ENCODE assay signal across 10 mouse cellular contexts in genomic region chr5:105322543-105322942, GRCm38 (mm10). TPM values are rescaled to one million over a fixed set of nuclear protein-coding genes. Genes with fewer than 3 reads are reported as not detected.
DNase-seq lines count a peak whose midpoint lies in the region; ATAC-seq and TF ChIP-seq lines count a peak whose summit lies in the region.
"Had no signal": no experiment of that assay in that cellular context is flagged by ENCODE, and none has a peak within 500 bp of the region (broad histone marks: within the 10 kb centered on the region; RNA-seq: fewer than 3 reads in every experiment).

No protein-coding gene starts in this region.

- H3K36me3 ChIP-seq in heart, postnatal 0 days (replicated peaks; ENCODE audit: control insufficient read depth, insufficient read depth, low read length): no peaks in the 10 kb centered on the region
- no peaks in the 10 kb centered on the region for H3K36me3 ChIP-seq in liver, postnatal 0 days (replicated peaks; ENCODE audit: insufficient read depth, low read length)
- H3K36me3 ChIP-seq: hindbrain, embryonic 10.5 days; midbrain, embryonic 12.5 days had no signal

- no peak overlapping the region for H3K27ac ChIP-seq in heart, postnatal 0 days (ENCODE audit: low read depth)
- no peak overlapping the region for H3K27ac ChIP-seq in liver, postnatal 0 days (ENCODE audit: low read depth)
- H3K27ac ChIP-seq: hindbrain, embryonic 10.5 days; midbrain, embryonic 12.5 days had no signal

- no peak for ATAC-seq in heart, postnatal 0 days (ENCODE audit: insufficient read depth, low read depth)
- no peak for ATAC-seq in liver, postnatal 0 days
- no peak for ATAC-seq in erythroblast, adult 5-6 weeks (replicated peaks; ENCODE audit: low FRiP score, poor library complexity, severe bottlenecking)

- DNase-seq in heart, postnatal 0 days (ENCODE audit: low spot score): peak; percentile 11
- DNase-seq in heart, adult 8-10 months (ENCODE audit: low spot score): no peak
- DNase-seq in liver, postnatal 0 days: no peak
- no peak for DNase-seq in liver
- peak; percentile 14 for DNase-seq in Muller cell, postnatal 12 days (ENCODE audit: inconsistent ontology term)
- DNase-seq in lung, postnatal 36 days: peak; percentile 66

- 60% methylated on average over 2 of the region's 2 CpGs for WGBS in heart, postnatal 0 days
- 56% methylated on average over 2 of the region's 2 CpGs for WGBS in liver, postnatal 0 days (ENCODE audit: insufficient replicate concordance)

- TF ChIP-seq EP300 in heart, postnatal 0 days (IDR thresholded peaks at IDR 0.05; ENCODE audit: low read depth): no peak
- TF ChIP-seq EP300 in liver, postnatal 0 days (IDR thresholded peaks at IDR 0.05; ENCODE audit: low read depth): no peak

- no peak overlapping the region for H3K4me3 ChIP-seq in heart, postnatal 0 days (ENCODE audit: low read depth, low read length)
- H3K4me3 ChIP-seq in liver, postnatal 0 days (ENCODE audit: low read depth, low read length): no peak overlapping the region
- H3K4me3 ChIP-seq: hindbrain, embryonic 10.5 days; midbrain, embryonic 12.5 days had no signal

- no peak overlapping the region for H3K4me2 ChIP-seq in heart, postnatal 0 days (ENCODE audit: low read depth, low read length)
- H3K4me2 ChIP-seq in liver, postnatal 0 days (ENCODE audit: low read depth, low read length): no peak overlapping the region
- H3K4me2 ChIP-seq: midbrain, embryonic 12.5 days had no signal

- peak; percentile 54 for TF ChIP-seq CTCF in heart, postnatal 0 days (IDR thresholded peaks at IDR 0.05; ENCODE audit: low read depth)
- peak; percentile 48 for TF ChIP-seq CTCF in liver, postnatal 0 days (IDR thresholded peaks at IDR 0.05; ENCODE audit: low read depth)

- H3K4me1 ChIP-seq in heart, postnatal 0 days (ENCODE audit: control insufficient read depth, insufficient read depth): no peaks in the 10 kb centered on the region
- no peaks in the 10 kb centered on the region for H3K4me1 ChIP-seq in liver, postnatal 0 days (ENCODE audit: insufficient read depth)
- H3K4me1 ChIP-seq: hindbrain, embryonic 10.5 days; midbrain, embryonic 12.5 days had no signal

- no peaks in the 10 kb centered on the region for H3K9me3 ChIP-seq in heart, postnatal 0 days (replicated peaks; ENCODE audit: control insufficient read depth, low read length)
- H3K9me3 ChIP-seq in liver, postnatal 0 days (ENCODE audit: low read length): no peaks in the 10 kb centered on the region
- H3K9me3 ChIP-seq: hindbrain, embryonic 10.5 days; midbrain, embryonic 12.5 days had no signal

- H3K27me3 ChIP-seq in heart, postnatal 0 days (ENCODE audit: control insufficient read depth, insufficient read depth, low read length): no peaks in the 10 kb centered on the region
- no peaks in the 10 kb centered on the region for H3K27me3 ChIP-seq in liver, postnatal 0 days (ENCODE audit: insufficient read depth, low read length)
- H3K27me3 ChIP-seq: midbrain, embryonic 12.5 days had no signal

- no peak overlapping the region for H3K9ac ChIP-seq in heart, postnatal 0 days (replicated peaks; ENCODE audit: low read depth, low read length)
- no peak overlapping the region for H3K9ac ChIP-seq in liver, postnatal 0 days (replicated peaks)
- H3K9ac ChIP-seq: midbrain, embryonic 12.5 days had no signal

RNA-seq across cellular contexts. Expression of gene Gbp6, which starts 29.0 kb away (rescaled TPM):
- 7.2 and 11.6 TPM in 2 replicates for total RNA-seq in heart, postnatal 0 days (2014; rRNA removed; ENCODE audit: low replicate concordance)
- polyA plus RNA-seq in heart, postnatal 0 days (2015; fragmentation: Nextera tagmentation; extraction: Ambion mirVana): 1.9 and 2.2 TPM in 2 replicates
- 10 to 100 TPM in 3 of 4 experiments, 1 to 10 TPM in 1; 8.9 to 41.6 (median 17.9) TPM for total RNA-seq in heart, adult 8-10 months (2022)
- 10.7 and 10.8 TPM in 2 replicates for polyA plus RNA-seq in liver, postnatal 0 days (2015; fragmentation: Nextera tagmentation; extraction: Ambion mirVana)
- total RNA-seq in erythroblast, adult 5-6 weeks (2015; ENCODE audit: low replicate concordance): 0.21 TPM in 1 of 2 replicates, not detected in the other
- total RNA-seq in erythroblast, adult 5-6 weeks (2017; ENCODE audit: low replicate concordance): 1.3 TPM in 2 replicates

RNA-seq across cellular contexts. Expression of gene Gm43302, which starts 29.0 kb away (rescaled TPM):
- total RNA-seq in heart, postnatal 0 days (2014; rRNA removed; ENCODE audit: low replicate concordance): 0.93 TPM in 1 of 2 replicates, not detected in the other
- polyA plus RNA-seq in heart, postnatal 0 days (2015; fragmentation: Nextera tagmentation; extraction: Ambion mirVana): 0.10 TPM in 1 of 2 replicates, not detected in the other
- 1 to 10 TPM in 1 of 4 experiments, under 1 TPM in 2, not detected in 1; 0.31 to 3.6 (median 0.71) TPM for total RNA-seq in heart, adult 8-10 months (2022)
- polyA plus RNA-seq in liver, postnatal 0 days (2015; fragmentation: Nextera tagmentation; extraction: Ambion mirVana): not detected in 2 replicates
- not detected in 2 replicates for total RNA-seq in erythroblast, adult 5-6 weeks (2015; ENCODE audit: low replicate concordance)
- total RNA-seq in erythroblast, adult 5-6 weeks (2017; ENCODE audit: low replicate concordance): not detected in 2 replicates
- total RNA-seq: common myeloid progenitor, adult 5-6 weeks had no signal
- polyA plus RNA-seq: hindbrain, embryonic 10.5 days; midbrain, embryonic 12.5 days had no signal

Comparison
In these comparisons a context has a peak if more than half of its experiments do, and no peak if none do; other contexts are left out.
1. DNase-seq: peak in heart, postnatal 0 days (single experiment), Muller cell, postnatal 12 days (single experiment) and lung, postnatal 36 days (single experiment); none in heart, adult 8-10 months (single experiment), liver, postnatal 0 days (single experiment) and liver (single experiment).